In the genomic region with DNA sequence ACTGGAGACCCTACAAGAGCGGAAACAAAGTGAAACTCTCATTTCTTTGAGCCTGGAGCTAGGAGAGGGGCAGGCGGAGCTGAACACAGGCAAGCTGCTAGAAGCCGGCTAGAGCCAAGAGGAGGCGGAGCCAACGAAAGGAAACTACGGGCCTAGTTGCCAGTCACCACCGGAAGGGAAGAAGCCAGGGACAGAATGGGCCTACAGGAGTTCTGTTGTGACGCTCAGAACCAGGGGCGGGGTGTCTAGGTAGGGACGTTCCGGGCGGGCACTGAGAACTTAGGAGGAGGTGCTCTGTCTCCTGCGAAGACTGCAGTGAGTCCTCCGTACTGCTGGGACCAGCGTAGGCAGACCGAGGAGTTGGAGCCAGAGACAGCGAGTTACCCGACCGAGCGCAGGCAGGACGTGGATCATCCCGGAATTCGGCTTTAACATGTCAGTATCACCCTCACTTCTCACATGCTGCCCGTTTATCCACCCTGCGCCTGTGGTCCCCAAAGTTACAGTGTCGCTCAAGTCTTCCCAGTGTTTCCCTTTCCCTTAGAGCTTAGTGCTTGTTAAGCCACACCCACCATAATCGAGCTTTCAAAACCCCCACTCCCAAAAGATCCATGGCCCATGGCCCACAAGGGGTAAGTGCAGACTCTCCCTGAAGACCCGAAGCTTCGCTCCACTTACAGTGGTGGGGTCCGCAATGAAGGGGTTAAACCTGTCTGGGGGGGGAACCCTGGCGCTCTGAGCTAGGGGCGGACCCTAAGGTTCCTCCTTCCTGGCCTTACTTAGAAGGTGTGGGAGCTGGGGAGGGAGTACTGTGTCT, we compare ENCODE assay signal across 8 mouse cellular contexts. TPM values are rescaled to one million over a fixed set of nuclear protein-coding genes. Genes with fewer than 3 reads are reported as not detected.
DNase-seq lines count a peak whose midpoint lies in the region; ATAC-seq lines count a peak whose summit lies in the region.

TSS of gene Hyal3 (plus strand) at position 318 of the 817 bp plus-strand sequence.

- H3K4me2 ChIP-seq in intestine, embryonic 15.5 days (replicated peaks): peak within 1 kb of the TSS; percentile 86

- ATAC-seq in intestine, embryonic 15.5 days: peak; percentile 81
- ATAC-seq in megakaryocyte-erythroid progenitor cell, adult 5-6 weeks (replicated peaks; ENCODE audit: low FRiP score, low TSS enrichment, poor library complexity, severe bottlenecking): peak; percentile 84

- intact Hi-C loops in left cerebral cortex, postnatal 14 days (cut with DNase I): no loop called here

- under 1% methylated on average over 32 of the region's 32 CpGs for WGBS in intestine, embryonic 15.5 days

- peak; percentile 94 for DNase-seq in adrenal gland, adult 2 months
- DNase-seq in embryo, embryonic 11.5 days (ENCODE audit: low read depth, low spot score): peak; percentile 61
- DNase-seq in gastrocnemius, postnatal 25 days: peak; percentile 90
- DNase-seq in left cerebral cortex, postnatal 14 days (ENCODE audit: low spot score in 2 of 2): peak; percentile 87 to 90
- peak; percentile 75 for DNase-seq in right cerebral cortex, postnatal 4 days
- peak; percentile 89 for DNase-seq in yolk sac, embryonic 10.5 days (ENCODE audit: low spot score)

- peak within 1 kb of the TSS; percentile 71 for H3K9ac ChIP-seq in intestine, embryonic 15.5 days

- H3K9me3 ChIP-seq in intestine, embryonic 15.5 days: no peaks in the 10 kb centered on the region

- H3K36me3 ChIP-seq in intestine, embryonic 15.5 days: peaks cover 9% of the 10 kb centered on the region

- peak within 1 kb of the TSS; percentile 90 for H3K27ac ChIP-seq in intestine, embryonic 15.5 days

- H3K4me3 ChIP-seq in intestine, embryonic 15.5 days (replicated peaks): peak within 1 kb of the TSS; percentile 57

- H3K4me1 ChIP-seq in intestine, embryonic 15.5 days (replicated peaks): peaks cover 36% of the 10 kb centered on the region

- no peaks in the 10 kb centered on the region for H3K27me3 ChIP-seq in intestine, embryonic 15.5 days (replicated peaks)

RNA-seq across cellular contexts. Expression of gene Hyal3, which starts in this region (rescaled TPM):
- total RNA-seq in adrenal gland, adult 2 months (2021): 1 to 10 TPM; 1.3 to 1.4 TPM
- 1.8 and 2.2 TPM in 2 replicates for polyA plus RNA-seq in adrenal gland, adult 2 months (2012; rRNA removed)
- total RNA-seq in gastrocnemius, postnatal 25 days (2021): under 1 TPM; 0.38 to 0.72 TPM
- 0.74 and 0.97 TPM in 2 replicates for polyA plus RNA-seq in intestine, embryonic 15.5 days (2015; fragmentation: Nextera tagmentation; extraction: Ambion mirVana)
- 1 to 10 TPM in 1 of 2 experiments, under 1 TPM in 1; 0.78 to 1.4 TPM for total RNA-seq in left cerebral cortex, postnatal 14 days (2021)
- 5.1 and 9.4 TPM in 2 replicates for total RNA-seq in megakaryocyte-erythroid progenitor cell, adult 5-6 weeks (2014; fragmentation: Nextera tagmentation)
- 0.61 and 3.3 TPM in 2 replicates for total RNA-seq in megakaryocyte-erythroid progenitor cell, adult 5-6 weeks (2017)

Comparison
In these comparisons a context has a peak if more than half of its experiments do, and no peak if none do; other contexts are left out.
1. Peak in every context shown above with its lines: DNase-seq, ATAC-seq, H3K4me3 ChIP-seq and H3K27ac ChIP-seq.
2. Peak in DNase-seq in gastrocnemius, postnatal 25 days; RNA of the gene not detected or under 1 TPM.
3. Peak in ATAC-seq, H3K4me3 ChIP-seq, H3K27ac ChIP-seq, H3K9ac ChIP-seq and H3K4me2 ChIP-seq in intestine, embryonic 15.5 days; RNA of the gene not detected or under 1 TPM.